Mouse (Mus musculus): ENCODE results near the gene Mapk6. TPM values are rescaled to one million over a fixed set of nuclear protein-coding genes. Genes with fewer than 3 reads are reported as not detected.

Gene Mapk6
- total and polyA plus RNA-seq, 2 experiments from 2014 or later: 109 to 164 TPM

DNA sequence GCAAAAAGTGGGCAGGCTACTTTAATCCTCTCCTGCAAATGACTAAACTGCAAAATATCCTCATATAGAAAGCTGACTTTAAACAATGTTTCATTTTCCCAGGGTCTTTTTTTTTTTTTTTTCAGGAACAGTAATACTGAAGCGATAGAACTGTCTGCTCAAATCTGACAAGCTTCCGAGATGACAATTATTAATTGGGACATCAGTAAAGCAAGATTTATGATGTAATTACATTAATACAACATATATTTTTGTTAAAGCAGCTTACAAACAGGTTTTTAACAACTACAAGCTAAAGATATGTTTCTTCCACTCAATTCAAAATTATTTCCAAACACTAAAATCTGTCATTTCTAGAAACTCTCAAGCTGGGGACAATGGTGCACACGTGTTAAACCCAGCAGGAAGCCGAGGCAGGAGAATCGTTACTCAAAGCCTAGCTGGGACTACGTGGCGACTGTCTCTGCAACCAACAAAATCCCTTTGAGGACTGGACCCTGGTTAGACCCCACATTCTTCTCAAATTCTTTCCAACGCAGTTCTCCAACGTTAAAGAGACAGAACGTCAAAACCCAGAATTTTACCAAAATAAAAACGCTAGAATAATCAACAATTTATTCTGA lies 1.5 kb downstream of the Mapk6 start:
- Histone ChIP-seq H3K9ac (replicated peaks; ENCODE audit: low read length, poor library complexity, severe bottlenecking) (no peak overlapping the region), H3K4me1 (ENCODE audit: insufficient read depth, low read length) (0 out of 2 replicates have a peak, but pooled peaks cover 2% of the 10 kb centered on the region), H3K4me2 (ENCODE audit: low read depth, low read length, poor library complexity, severe bottlenecking) (peak overlapping the region; percentile 77), H3K27me3 (ENCODE audit: insufficient read depth, low read length) (no peaks in the 10 kb centered on the region), H3K36me3 (ENCODE audit: insufficient read depth, low read length) (no peaks in the 10 kb centered on the region), H3K27ac (ENCODE audit: low read depth, low read length) (no peak overlapping the region), H3K4me3 (ENCODE audit: low read depth, low read length) (peak overlapping the region; percentile 72), H3K9me3 (ENCODE audit: low read length) (no peaks in the 10 kb centered on the region)
- DNase-seq (ENCODE audit: low spot score) (no peak), ATAC-seq (ENCODE audit: low FRiP score) (no peak)
- TF ChIP-seq CTCF (IDR thresholded peaks at IDR 0.05): no peak
- 2% methylated on average over 11 of the region's 11 CpGs for WGBS

DNA sequence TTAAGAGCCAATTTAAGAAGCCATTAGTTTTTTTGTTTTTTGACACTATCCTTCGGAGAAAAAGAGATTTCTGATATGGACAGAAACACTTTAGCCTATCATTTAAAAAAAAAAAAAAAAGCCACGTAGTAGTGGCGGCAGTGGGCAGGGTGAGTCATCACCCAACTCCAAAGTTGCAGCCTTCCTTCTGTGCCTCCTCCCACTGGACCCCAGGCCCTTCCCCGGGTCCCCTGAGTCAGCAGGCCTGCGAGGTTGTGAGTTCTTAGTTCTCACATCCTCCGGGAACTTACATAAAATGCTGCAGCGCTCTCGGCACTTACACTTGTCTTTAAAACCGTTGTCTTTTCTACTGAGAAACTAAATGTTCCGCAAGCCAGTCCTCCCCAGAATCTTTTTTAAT lies 2.0 kb downstream of the Mapk6 start:
- Histone ChIP-seq H3K4me2 (ENCODE audit: low read depth, low read length, poor library complexity, severe bottlenecking) (peak overlapping the region; percentile 77), H3K4me3 (ENCODE audit: low read depth, low read length) (peak overlapping the region; percentile 72), H3K36me3 (ENCODE audit: insufficient read depth, low read length) (no peaks in the 10 kb centered on the region), H3K4me1 (ENCODE audit: insufficient read depth, low read length) (0 out of 2 replicates have a peak, but pooled peaks cover 2% of the 10 kb centered on the region), H3K27me3 (ENCODE audit: insufficient read depth, low read length) (no peaks in the 10 kb centered on the region), H3K27ac (ENCODE audit: low read depth, low read length) (no peak overlapping the region), H3K9me3 (ENCODE audit: low read length) (no peaks in the 10 kb centered on the region), H3K9ac (replicated peaks; ENCODE audit: low read length, poor library complexity, severe bottlenecking) (no peak overlapping the region)
- WGBS: 8% methylated on average over 10 of the region's 10 CpGs
- TF ChIP-seq CTCF (IDR thresholded peaks at IDR 0.05): no peak
- ATAC-seq (ENCODE audit: low FRiP score): no peak
- no peak for DNase-seq (ENCODE audit: low spot score)

DNA sequence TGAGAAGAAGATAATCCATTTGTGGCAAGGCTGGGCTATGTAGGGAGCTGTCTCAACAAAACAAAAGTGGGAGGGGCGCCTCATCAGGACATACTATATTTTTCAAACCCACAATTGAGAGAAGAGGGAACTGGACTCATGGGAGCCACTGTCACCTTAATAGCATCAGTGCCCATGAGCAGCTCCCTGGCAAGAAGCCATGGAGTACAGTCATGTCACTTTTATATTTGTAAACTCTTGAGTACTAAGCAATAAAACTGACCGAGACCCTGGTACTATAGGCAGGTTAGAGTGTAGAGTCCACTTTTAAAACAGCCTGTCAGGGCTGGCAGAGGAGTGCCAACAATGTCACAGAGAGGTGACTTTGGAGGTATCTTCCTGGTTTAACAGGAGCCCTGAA lies 3.7 kb downstream of the Mapk6 start:
- H3K4me1 ChIP-seq (ENCODE audit: insufficient read depth, low read length): 0 out of 2 replicates have a peak, but pooled peaks cover 6% of the 10 kb centered on the region

GRCm38 (mm10) chr9:75403520-75403919 lies 6.3 kb downstream of the Mapk6 start:
- no peaks in the 10 kb centered on the region for H3K27me3 ChIP-seq (ENCODE audit: insufficient read depth, low read length)
- WGBS: 78% methylated on average over 3 of the region's 3 CpGs
- no peaks in the 10 kb centered on the region for H3K9me3 ChIP-seq (ENCODE audit: low read length)
- H3K27ac ChIP-seq (ENCODE audit: low read depth, low read length): no peak overlapping the region
- H3K9ac ChIP-seq (replicated peaks; ENCODE audit: low read length, poor library complexity, severe bottlenecking): no peak overlapping the region
- H3K4me3 ChIP-seq (ENCODE audit: low read depth, low read length): no peak overlapping the region
- ATAC-seq (ENCODE audit: low FRiP score) (no peak), DNase-seq (ENCODE audit: low spot score) (no peak)
- no peaks in the 10 kb centered on the region for H3K36me3 ChIP-seq (ENCODE audit: insufficient read depth, low read length)
- no peak overlapping the region for H3K4me2 ChIP-seq (ENCODE audit: low read depth, low read length, poor library complexity, severe bottlenecking)
- no peak for TF ChIP-seq CTCF (IDR thresholded peaks at IDR 0.05)
- H3K4me1 ChIP-seq (ENCODE audit: insufficient read depth, low read length): 0 out of 2 replicates have a peak, but pooled peaks cover 6% of the 10 kb centered on the region

More for the DNA sequence above, 3.7 kb downstream of the Mapk6 start:
- ATAC-seq (ENCODE audit: low FRiP score) (no peak), DNase-seq (ENCODE audit: low spot score) (no peak)
- no peak for TF ChIP-seq CTCF (IDR thresholded peaks at IDR 0.05)
- no peak overlapping the region for H3K4me2 ChIP-seq (ENCODE audit: low read depth, low read length, poor library complexity, severe bottlenecking)
- H3K27me3 ChIP-seq (ENCODE audit: insufficient read depth, low read length): no peaks in the 10 kb centered on the region
- H3K27ac ChIP-seq (ENCODE audit: low read depth, low read length): no peak overlapping the region
- no peaks in the 10 kb centered on the region for H3K9me3 ChIP-seq (ENCODE audit: low read length)
- H3K4me3 ChIP-seq (ENCODE audit: low read depth, low read length): no peak overlapping the region
- no peak overlapping the region for H3K9ac ChIP-seq (replicated peaks; ENCODE audit: low read length, poor library complexity, severe bottlenecking)
- H3K36me3 ChIP-seq (ENCODE audit: insufficient read depth, low read length): no peaks in the 10 kb centered on the region
- WGBS: 87% methylated on average over 2 of the region's 2 CpGs

GRCm38 (mm10) chr9:75401593-75402504 lies 8.0 kb downstream of the Mapk6 start:
- Histone ChIP-seq H3K36me3 (ENCODE audit: insufficient read depth, low read length) (peaks cover 3% of the 10 kb centered on the region; the same call in 1 of the 2 replicates), H3K4me2 (ENCODE audit: low read depth, low read length, poor library complexity, severe bottlenecking) (no peak overlapping the region), H3K4me3 (ENCODE audit: low read depth, low read length) (no peak overlapping the region), H3K27me3 (ENCODE audit: insufficient read depth, low read length) (no peaks in the 10 kb centered on the region), H3K4me1 (ENCODE audit: insufficient read depth, low read length) (0 out of 2 replicates have a peak, but pooled peaks cover 4% of the 10 kb centered on the region), H3K27ac (ENCODE audit: low read depth, low read length) (no peak overlapping the region), H3K9me3 (ENCODE audit: low read length) (no peaks in the 10 kb centered on the region), H3K9ac (replicated peaks; ENCODE audit: low read length, poor library complexity, severe bottlenecking) (no peak overlapping the region)
- WGBS: 78% methylated on average over 20 of the region's 20 CpGs
- no peak for TF ChIP-seq CTCF (IDR thresholded peaks at IDR 0.05)
- ATAC-seq (ENCODE audit: low FRiP score) (no peak), DNase-seq (ENCODE audit: low spot score) (no peak)

- WGBS: 57% methylated on average over 5 of the region's 5 CpGs
- H3K36me3 ChIP-seq (ENCODE audit: insufficient read depth, low read length): peaks cover 9% of the 10 kb centered on the region
- H3K4me2 ChIP-seq (ENCODE audit: low read depth, low read length, poor library complexity, severe bottlenecking): no peak overlapping the region
- ATAC-seq (ENCODE audit: low FRiP score) (no peak), DNase-seq (ENCODE audit: low spot score) (no peak)
- no peaks in the 10 kb centered on the region for H3K9me3 ChIP-seq (ENCODE audit: low read length)
- H3K27me3 ChIP-seq (ENCODE audit: insufficient read depth, low read length): no peaks in the 10 kb centered on the region
- H3K27ac ChIP-seq (ENCODE audit: low read depth, low read length): no peak overlapping the region
- TF ChIP-seq CTCF (IDR thresholded peaks at IDR 0.05): no peak
- H3K9ac ChIP-seq (replicated peaks; ENCODE audit: low read length, poor library complexity, severe bottlenecking): no peak overlapping the region
- H3K4me3 ChIP-seq (ENCODE audit: low read depth, low read length): no peak overlapping the region
- H3K4me1 ChIP-seq (ENCODE audit: insufficient read depth, low read length): 0 out of 2 replicates have a peak, but pooled peaks cover 4% of the 10 kb centered on the region
Measured at GRCm38 (mm10) chr9:75400639-75401038, 9.2 kb downstream of the Mapk6 start.
